Mouse (Mus musculus) kidney, adult 2 months (tissue): ENCODE measurements around the gene Mob3b. TPM values are rescaled to one million over a fixed set of nuclear protein-coding genes. Genes with fewer than 3 reads are reported as not detected.

Experiments
- DNase-seq: peaks from one replicate; pipeline ENCODE4 v3.0.0; 2021
- H3K27ac ChIP-seq: fragments of 200-500 bp; 2 replicates; pipeline ENCODE4 v1.5.1; 2012; ENCODE audit warnings: low read depth, low read length, control low read depth, inconsistent platforms; ENCODE audit not compliant: insufficient read depth
- H3K27me3 ChIP-seq: fragments of 200-500 bp; replicated peaks from 2 replicates; pipeline ENCODE4 v1.6.1; 2012; ENCODE audit warnings: mild to moderate bottlenecking, moderate library complexity, low read length, inconsistent platforms; ENCODE audit not compliant: control insufficient read depth, insufficient read depth
- H3K36me3 ChIP-seq: fragments of 200-500 bp; 2 replicates; pipeline ENCODE4 v1.6.1; 2012; ENCODE audit warnings: mild to moderate bottlenecking, moderate library complexity, low read length, inconsistent platforms; ENCODE audit not compliant: control insufficient read depth, insufficient read depth
- H3K4me1 ChIP-seq: fragments of 200-500 bp; 2 replicates; pipeline ENCODE4 v1.6.1; 2011; ENCODE audit warnings: low read length; ENCODE audit not compliant: control insufficient read depth, insufficient read depth
- H3K4me3 ChIP-seq: fragments of 200-500 bp; 2 replicates; pipeline ENCODE4 v1.5.1; 2011; ENCODE audit warnings: mild to moderate bottlenecking, low read depth, low read length, control low read depth; ENCODE audit not compliant: insufficient read depth
- CTCF ChIP-seq: fragments of 200-500 bp; conservative IDR thresholded peaks from 2 replicates; pipeline ENCODE4 v1.5.1; 2011; ENCODE audit warnings: low read depth, mild to moderate bottlenecking, control low read depth, low read length, moderate library complexity, mixed read lengths; ENCODE audit not compliant: insufficient read depth, insufficient read length
- POLR2A ChIP-seq: fragments of 200-500 bp; IDR thresholded peaks from one replicate; pipeline ENCODE4 v1.6.1; 2011; ENCODE audit warnings: low read depth, low read length, control low read depth
- WGBS: fragments of 180-500 bp; shearing (Covaris S2); methylation state at CpG from one replicate; pipeline ENCODE4 v1.1.7; 2018; 5-methylcytosine and 5-hydroxymethylcytosine counted together
- polyA plus RNA-seq: library from polyadenylated mRNA; depleted of rRNA; stranded (reverse); fragments of >200 nt; gene quantifications from 2 replicates; pipeline ENCODE4 v1.2.3, GENCODE M21; 2012

Gene Mob3b
- polyA plus RNA-seq, 1 experiment = 11.8 TPM

GRCm38 (mm10) chr4:35114950-35115349 is 42.3 kb downstream of the Mob3b start:
- Histone ChIP-seq H3K4me1 (peaks cover 12% of the 10 kb centered on the region), H3K27ac (no peak overlapping the region), H3K36me3 (no peaks in the 10 kb centered on the region), H3K27me3 (no peaks in the 10 kb centered on the region), H3K4me3 (no peak overlapping the region)
- TF ChIP-seq CTCF = no peak
- no peak for TF ChIP-seq POLR2A
- DNase-seq = no peak
- 83% methylated on average over 2 of the region's 2 CpGs for WGBS

GRCm38 (mm10) chr4:35113516-35114248 is 43.6 kb downstream of the Mob3b start:
- peak; percentile 60 for DNase-seq
- Histone ChIP-seq H3K4me1 (peaks cover 12% of the 10 kb centered on the region), H3K27ac (peak overlapping the region; percentile 18), H3K4me3 (no peak overlapping the region), H3K27me3 (no peaks in the 10 kb centered on the region), H3K36me3 (no peaks in the 10 kb centered on the region)
- WGBS = 49% methylated on average over 13 of the region's 13 CpGs
- TF ChIP-seq POLR2A (no peak), CTCF (no peak)

- H3K27ac ChIP-seq = no peak overlapping the region
- no peak for DNase-seq
- H3K4me3 ChIP-seq = no peak overlapping the region
- TF ChIP-seq CTCF (no peak), POLR2A (no peak)
- H3K4me1 ChIP-seq = peaks cover 12% of the 10 kb centered on the region
- WGBS = 90% methylated on average over 4 of the region's 4 CpGs
- no peaks in the 10 kb centered on the region for H3K27me3 ChIP-seq
- no peaks in the 10 kb centered on the region for H3K36me3 ChIP-seq
Observed at GRCm38 (mm10) chr4:35112452-35112851, 44.8 kb downstream of the Mob3b start.

GRCm38 (mm10) chr4:35105115-35105773 is 52.0 kb downstream of the Mob3b start:
- Histone ChIP-seq H3K4me1 (peaks cover 4% of the 10 kb centered on the region), H3K27me3 (no peaks in the 10 kb centered on the region), H3K4me3 (no peak overlapping the region), H3K27ac (no peak overlapping the region), H3K36me3 (no peaks in the 10 kb centered on the region)
- TF ChIP-seq POLR2A (no peak), CTCF (0 out of 2 replicates have a peak, but pooled peaks have one; percentile 10)
- WGBS = 77% methylated on average over 14 of the region's 14 CpGs
- DNase-seq = no peak

GRCm38 (mm10) chr4:35101201-35101600 is 56.1 kb downstream of the Mob3b start:
- Histone ChIP-seq H3K36me3 (no peaks in the 10 kb centered on the region), H3K4me3 (no peak overlapping the region), H3K27me3 (no peaks in the 10 kb centered on the region), H3K4me1 (peaks cover 10% of the 10 kb centered on the region), H3K27ac (no peak overlapping the region)
- no peak for DNase-seq
- WGBS = 50% methylated on average over 7 of the region's 7 CpGs
- TF ChIP-seq CTCF = no peak
- TF ChIP-seq POLR2A = no peak

GRCm38 (mm10) chr4:35099865-35100780 is 57.2 kb downstream of the Mob3b start:
- TF ChIP-seq CTCF = no peak
- TF ChIP-seq POLR2A = no peak
- 13% methylated on average over 29 of the region's 29 CpGs for WGBS
- Histone ChIP-seq H3K4me3 (peak overlapping the region; percentile 35), H3K27ac (peak overlapping the region; percentile 11; the same call in 1 of the 2 replicates), H3K4me1 (peaks cover 10% of the 10 kb centered on the region), H3K36me3 (no peaks in the 10 kb centered on the region), H3K27me3 (no peaks in the 10 kb centered on the region)
- peak; percentile 87 for DNase-seq
